Mouse (Mus musculus): ENCODE measurements around the gene Tada2a. TPM values are rescaled to one million over a fixed set of nuclear protein-coding genes. Genes with fewer than 3 reads are reported as not detected.

Gene Tada2a
- 8.4 TPM for polyA plus RNA-seq (2015; fragmentation: Illumina TruSeq; extraction: RNeasy Lipid Tissue Mini Kit (QIAGEN cat#74804); ENCODE audit: insufficient read depth, low read depth, low replicate concordance)

GRCm38 (mm10) chr11:84128943-84129798 is at the start of gene Tada2a, which contains the start of gene Acaca:
Gene Tada2a, minus strand, starts transcription at chr11:84129600.
Gene Acaca, plus strand, starts transcription at chr11:84129672.

GRCm38 (mm10) chr11:84167046-84167526 is 37.7 kb upstream of the Tada2a start, which contains the start of gene Gm11437:
Gene Gm11437, minus strand, starts transcription at chr11:84167476.

GRCm38 (mm10) chr11:84069034-84069370 is 60.4 kb downstream of the Tada2a start, which contains the start of gene Dusp14:
Gene Dusp14, minus strand, starts transcription at chr11:84069261.

Other genes with a start within 250 kb of the Tada2a start
- 4.4 TPM for gene Ddx52, start 187.5 kb downstream of the Tada2a start, polyA plus RNA-seq (2015; fragmentation: Illumina TruSeq; extraction: RNeasy Lipid Tissue Mini Kit (QIAGEN cat#74804); ENCODE audit: insufficient read depth, low read depth, low replicate concordance)
- 5.4 TPM for gene Synrg, start 165.2 kb downstream of the Tada2a start, polyA plus RNA-seq (2015; fragmentation: Illumina TruSeq; extraction: RNeasy Lipid Tissue Mini Kit (QIAGEN cat#74804); ENCODE audit: insufficient read depth, low read depth, low replicate concordance)
- gene Dusp14, start 60.3 kb downstream of the Tada2a start, polyA plus RNA-seq (2015; fragmentation: Illumina TruSeq; extraction: RNeasy Lipid Tissue Mini Kit (QIAGEN cat#74804); ENCODE audit: insufficient read depth, low read depth, low replicate concordance): 0.59 TPM
- gene Acaca, start 72 bp upstream of the Tada2a start, polyA plus RNA-seq (2015; fragmentation: Illumina TruSeq; extraction: RNeasy Lipid Tissue Mini Kit (QIAGEN cat#74804); ENCODE audit: insufficient read depth, low read depth, low replicate concordance): 8.3 TPM
- gene Gm11437, start 37.9 kb upstream of the Tada2a start, polyA plus RNA-seq (2015; fragmentation: Illumina TruSeq; extraction: RNeasy Lipid Tissue Mini Kit (QIAGEN cat#74804); ENCODE audit: insufficient read depth, low read depth, low replicate concordance): not detected